ENCODE assay signal across 16 mouse cellular contexts in genomic region chr15:36347333-36347845, GRCm38 (mm10).
A peak's percentile ranks its signal among the peaks of the same experiment; 100 is the strongest.
DNase-seq lines count a peak whose midpoint lies in the region; ATAC-seq and TF ChIP-seq lines count a peak whose summit lies in the region.
"Had no signal": no experiment of that assay in that cellular context is flagged by ENCODE, and none has a peak within 500 bp of the region (broad histone marks: within the 10 kb centered on the region; RNA-seq: fewer than 3 reads in every experiment).

No protein-coding gene starts in this region.

- WGBS in heart, embryonic 13.5 days, result 61% methylated on average over 4 of the region's 4 CpGs
- WGBS in lung, embryonic 16.5 days, result 32% methylated on average over 4 of the region's 4 CpGs
- 83% methylated on average over 4 of the region's 4 CpGs for WGBS in midbrain, postnatal 0 days

- H3K9me3 ChIP-seq in heart, embryonic 13.5 days, result no peaks in the 10 kb centered on the region
- H3K9me3 ChIP-seq in lung, embryonic 16.5 days (ENCODE audit: control insufficient read depth, low read length), result no peaks in the 10 kb centered on the region
- H3K9me3 ChIP-seq in midbrain, postnatal 0 days (ENCODE audit: low read length), result no peaks in the 10 kb centered on the region
- H3K9me3 ChIP-seq: midbrain, embryonic 10.5 days had no signal

- 0 out of 2 replicates have a peak overlapping the region, but pooled peaks have one; percentile 4 for H3K27ac ChIP-seq in heart, embryonic 13.5 days (replicated peaks)
- peak overlapping the region; percentile 82 for H3K27ac ChIP-seq in lung, embryonic 16.5 days (ENCODE audit: low read length)
- H3K27ac ChIP-seq in midbrain, postnatal 0 days (ENCODE audit: low read depth, low read length), result no peak overlapping the region
- H3K27ac ChIP-seq: liver, embryonic 14.5 days; midbrain, embryonic 10.5 days had no signal

- no peak overlapping the region for H3K4me3 ChIP-seq in heart, embryonic 13.5 days
- H3K4me3 ChIP-seq in lung, embryonic 16.5 days (ENCODE audit: low read length), result no peak overlapping the region
- H3K4me3 ChIP-seq in midbrain, postnatal 0 days (ENCODE audit: low read depth, low read length), result no peak overlapping the region
- H3K4me3 ChIP-seq: midbrain, embryonic 10.5 days had no signal

- no peak for TF ChIP-seq CTCF in midbrain, postnatal 0 days (IDR thresholded peaks at IDR 0.05)

- H3K27me3 ChIP-seq in heart, embryonic 13.5 days (replicated peaks), result no peaks in the 10 kb centered on the region
- H3K27me3 ChIP-seq in lung, embryonic 16.5 days (ENCODE audit: control insufficient read depth, insufficient read depth, low read depth, low read length), result no peaks in the 10 kb centered on the region
- H3K27me3 ChIP-seq in midbrain, postnatal 0 days (ENCODE audit: insufficient read depth, low read length), result no peaks in the 10 kb centered on the region

- intact Hi-C loops in heart, postnatal 25 days (cut with DNase I), result no loop called here

- no peak overlapping the region for H3K9ac ChIP-seq in heart, embryonic 13.5 days
- H3K9ac ChIP-seq in lung, embryonic 16.5 days (ENCODE audit: low read length), result no peak overlapping the region
- no peak overlapping the region for H3K9ac ChIP-seq in midbrain, postnatal 0 days (replicated peaks; ENCODE audit: low read length, poor library complexity, severe bottlenecking)
- H3K9ac ChIP-seq: liver, embryonic 14.5 days had no signal

- peaks cover 22% of the 10 kb centered on the region for H3K4me1 ChIP-seq in heart, embryonic 13.5 days
- H3K4me1 ChIP-seq in lung, embryonic 16.5 days (replicated peaks; ENCODE audit: control insufficient read depth, insufficient read depth, low read length), result peaks cover 19% of the 10 kb centered on the region
- H3K4me1 ChIP-seq in midbrain, postnatal 0 days (ENCODE audit: insufficient read depth, low read length), result no peaks in the 10 kb centered on the region
- H3K4me1 ChIP-seq: midbrain, embryonic 10.5 days had no signal

- H3K36me3 ChIP-seq in heart, embryonic 13.5 days, result no peaks in the 10 kb centered on the region
- no peaks in the 10 kb centered on the region for H3K36me3 ChIP-seq in lung, embryonic 16.5 days (ENCODE audit: control insufficient read depth, insufficient read depth, low read length)
- no peaks in the 10 kb centered on the region for H3K36me3 ChIP-seq in midbrain, postnatal 0 days (ENCODE audit: insufficient read depth, low read length)
- H3K36me3 ChIP-seq: midbrain, embryonic 10.5 days had no signal

- H3K4me2 ChIP-seq in heart, embryonic 13.5 days, result no peak overlapping the region
- no peak overlapping the region for H3K4me2 ChIP-seq in lung, embryonic 16.5 days (ENCODE audit: low read depth, low read length)
- H3K4me2 ChIP-seq in midbrain, postnatal 0 days (ENCODE audit: low read depth, low read length, poor library complexity, severe bottlenecking), result no peak overlapping the region

- no peak for DNase-seq in heart, postnatal 25 days (ENCODE audit: low spot score)
- peak; percentile 64 to 79 for DNase-seq in lung, adult 18-20 months
- no peak for DNase-seq in lung, postnatal 14 days
- DNase-seq in midbrain, postnatal 0 days (ENCODE audit: low spot score), result no peak
- DNase-seq in MN1 (ENCODE audit: low spot score), result no peak
- no peak for DNase-seq in urinary bladder, postnatal 4 days (ENCODE audit: low spot score in 2 of 2)
- DNase-seq: adrenal gland, adult 2 months; cerebellum, adult 9-10 months; heart, postnatal 14 days; right cerebral cortex, adult 18-20 months; thymus, adult 2 months had no signal

- ATAC-seq in heart, embryonic 13.5 days (ENCODE audit: extremely low read depth, insufficient number of reproducible peaks, low FRiP score, low TSS enrichment), result no peak
- ATAC-seq in lung, embryonic 16.5 days (ENCODE audit: low read depth), result peak; percentile 59; the same call in 1 of the 2 replicates
- no peak for ATAC-seq in midbrain, postnatal 0 days (ENCODE audit: low FRiP score)
- ATAC-seq: hindbrain, embryonic 16.5 days had no signal

Comparison
In these comparisons a context has a peak if more than half of its experiments do, and no peak if none do; other contexts are left out.
1. DNase-seq: peak in lung, adult 18-20 months (2 of 2); none in heart, postnatal 25 days (single experiment), lung, postnatal 14 days (single experiment), midbrain, postnatal 0 days (single experiment), MN1 (single experiment) and urinary bladder, postnatal 4 days (0 of 2).